10 mouse cellular contexts compared by ENCODE assay signal in genomic region chr12:79055276-79055675, GRCm38 (mm10). TPM values are rescaled to one million over a fixed set of nuclear protein-coding genes. Genes with fewer than 3 reads are reported as not detected.
DNase-seq lines count a peak whose midpoint lies in the region; ATAC-seq and TF ChIP-seq lines count a peak whose summit lies in the region.
"Had no signal": no experiment of that assay in that cellular context is flagged by ENCODE, and none has a peak within 500 bp of the region (broad histone marks: within the 10 kb centered on the region; RNA-seq: fewer than 3 reads in every experiment).

No protein-coding gene starts in this region.

- no peak for TF ChIP-seq CTCF in lung, postnatal 0 days (IDR thresholded peaks at IDR 0.05)
- no peak for TF ChIP-seq CTCF in stomach, postnatal 0 days (IDR thresholded peaks at IDR 0.05; ENCODE audit: low read depth)

- no peak overlapping the region for H3K27ac ChIP-seq in lung, postnatal 0 days (ENCODE audit: low read length)
- H3K27ac ChIP-seq in stomach, postnatal 0 days (replicated peaks) = 0 out of 2 replicates have a peak overlapping the region, but pooled peaks have one; percentile 18
- no peak overlapping the region for H3K27ac ChIP-seq in hindbrain, embryonic 12.5 days
- H3K27ac ChIP-seq: embryonic facial prominence, embryonic 15.5 days; lung, embryonic 15.5 days had no signal

- H3K9ac ChIP-seq in lung, postnatal 0 days (replicated peaks; ENCODE audit: low read depth) = no peak overlapping the region
- no peak overlapping the region for H3K9ac ChIP-seq in stomach, postnatal 0 days (ENCODE audit: low read length)
- H3K9ac ChIP-seq in hindbrain, embryonic 12.5 days = no peak overlapping the region
- H3K9ac ChIP-seq: embryonic facial prominence, embryonic 15.5 days; lung, embryonic 15.5 days had no signal

- H3K4me1 ChIP-seq in lung, postnatal 0 days (ENCODE audit: insufficient read depth, low read depth, low read length) = peaks cover 3% of the 10 kb centered on the region; the same call in 1 of the 2 replicates
- no peaks in the 10 kb centered on the region for H3K4me1 ChIP-seq in stomach, postnatal 0 days (replicated peaks; ENCODE audit: control insufficient read depth, insufficient read depth)
- H3K4me1 ChIP-seq in hindbrain, embryonic 12.5 days = no peaks in the 10 kb centered on the region
- H3K4me1 ChIP-seq: embryonic facial prominence, embryonic 15.5 days; lung, embryonic 15.5 days had no signal

- no peak for TF ChIP-seq EP300 in lung, postnatal 0 days (IDR thresholded peaks at IDR 0.05)
- no peak for TF ChIP-seq EP300 in stomach, postnatal 0 days (optimal IDR thresholded peaks at IDR 0.05)

- peaks cover 11% of the 10 kb centered on the region for H3K36me3 ChIP-seq in lung, postnatal 0 days (ENCODE audit: insufficient read depth, low read length)
- H3K36me3 ChIP-seq in stomach, postnatal 0 days (ENCODE audit: control insufficient read depth, insufficient read depth, low read length) = no peaks in the 10 kb centered on the region; the same call in 1 of the 2 replicates
- H3K36me3 ChIP-seq in hindbrain, embryonic 12.5 days = peaks cover 34% of the 10 kb centered on the region
- H3K36me3 ChIP-seq: embryonic facial prominence, embryonic 15.5 days had no signal

- H3K27me3 ChIP-seq in lung, postnatal 0 days (replicated peaks; ENCODE audit: insufficient read depth, low read length) = no peaks in the 10 kb centered on the region
- H3K27me3 ChIP-seq in stomach, postnatal 0 days (ENCODE audit: control insufficient read depth, insufficient read depth, low read length) = no peaks in the 10 kb centered on the region
- no peaks in the 10 kb centered on the region for H3K27me3 ChIP-seq in hindbrain, embryonic 12.5 days
- H3K27me3 ChIP-seq: embryonic facial prominence, embryonic 15.5 days; lung, embryonic 15.5 days had no signal

- no peak overlapping the region for H3K4me2 ChIP-seq in lung, postnatal 0 days (replicated peaks; ENCODE audit: low read depth, low read length)
- H3K4me2 ChIP-seq in stomach, postnatal 0 days (replicated peaks; ENCODE audit: low read depth) = no peak overlapping the region
- H3K4me2 ChIP-seq in hindbrain, embryonic 12.5 days (replicated peaks) = no peak overlapping the region
- H3K4me2 ChIP-seq: embryonic facial prominence, embryonic 15.5 days; lung, embryonic 15.5 days had no signal

- ATAC-seq in lung, postnatal 0 days = no peak
- ATAC-seq in erythroid progenitor cell, adult 5-6 weeks (replicated peaks; ENCODE audit: low FRiP score, poor library complexity, severe bottlenecking) = 0 out of 2 replicates have a peak, but pooled peaks have one; percentile 51
- peak; percentile 92 for ATAC-seq in stomach, postnatal 0 days (ENCODE audit: low FRiP score, low TSS enrichment)
- ATAC-seq in hindbrain, embryonic 12.5 days (ENCODE audit: low FRiP score) = no peak

- no peak overlapping the region for H3K4me3 ChIP-seq in lung, postnatal 0 days (ENCODE audit: low read depth, low read length)
- no peak overlapping the region for H3K4me3 ChIP-seq in stomach, postnatal 0 days (ENCODE audit: low read depth, low read length)
- H3K4me3 ChIP-seq in hindbrain, embryonic 12.5 days = no peak overlapping the region
- H3K4me3 ChIP-seq: embryonic facial prominence, embryonic 15.5 days; lung, embryonic 15.5 days had no signal

- peak; percentile 8 for DNase-seq in lung, postnatal 10 days
- DNase-seq in lung, postnatal 0 days (ENCODE audit: low spot score) = no peak
- peak; percentile 42 to 56 for DNase-seq in heart, postnatal 36 days
- peak; percentile 87 for DNase-seq in stomach, postnatal 0 days (ENCODE audit: low spot score)
- DNase-seq in ovary, postnatal 36 days (ENCODE audit: low spot score) = no peak
- DNase-seq in retina, embryonic 14.5 days (ENCODE audit: low spot score) = no peak

- intact Hi-C loops in heart, postnatal 36 days (cut with DNase I) = no loop called here

- WGBS in lung, postnatal 0 days = 79% methylated on average over 7 of the region's 7 CpGs
- WGBS in stomach, postnatal 0 days = 81% methylated on average over 7 of the region's 7 CpGs
- WGBS in hindbrain, embryonic 12.5 days = 89% methylated on average over 7 of the region's 7 CpGs

- H3K9me3 ChIP-seq in lung, postnatal 0 days (ENCODE audit: low read length) = no peaks in the 10 kb centered on the region
- no peaks in the 10 kb centered on the region for H3K9me3 ChIP-seq in stomach, postnatal 0 days (ENCODE audit: control insufficient read depth, low read length)
- no peaks in the 10 kb centered on the region for H3K9me3 ChIP-seq in hindbrain, embryonic 12.5 days (replicated peaks)
- H3K9me3 ChIP-seq: embryonic facial prominence, embryonic 15.5 days; lung, embryonic 15.5 days had no signal

RNA-seq across cellular contexts. Expression of gene Plekhh1, which starts 26.3 kb away (rescaled TPM):
- 1.9 and 2.2 TPM in 2 replicates for polyA plus RNA-seq in lung, postnatal 0 days (2015; fragmentation: Nextera tagmentation; extraction: Ambion mirVana)
- not detected in 2 replicates for total RNA-seq in erythroid progenitor cell, adult 5-6 weeks (2015; ENCODE audit: low replicate concordance)
- total RNA-seq in erythroid progenitor cell, adult 5-6 weeks (2017; ENCODE audit: low replicate concordance) = 0.83 TPM in 1 of 2 replicates, not detected in the other
- total RNA-seq in heart, postnatal 36 days (2021) = 1 to 10 TPM; 1.6 to 2.1 TPM
- 6.1 and 6.9 TPM in 2 replicates for polyA plus RNA-seq in stomach, postnatal 0 days (2015; fragmentation: Nextera tagmentation; extraction: Ambion mirVana)
- 4.9 and 5.7 TPM in 2 replicates for polyA plus RNA-seq in hindbrain, embryonic 12.5 days (2016; fragmentation: Nextera tagmentation; extraction: Ambion mirVana)

RNA-seq across cellular contexts. Expression of gene Pigh, which starts 34.2 kb away (rescaled TPM):
- 14.8 and 15.7 TPM in 2 replicates for polyA plus RNA-seq in lung, postnatal 0 days (2015; fragmentation: Nextera tagmentation; extraction: Ambion mirVana)
- 2.1 and 4.0 TPM in 2 replicates for total RNA-seq in erythroid progenitor cell, adult 5-6 weeks (2015; ENCODE audit: low replicate concordance)
- total RNA-seq in erythroid progenitor cell, adult 5-6 weeks (2017; ENCODE audit: low replicate concordance) = 1.7 and 4.6 TPM in 2 replicates
- total RNA-seq in heart, postnatal 36 days (2021) = 1 to 10 TPM; 2.9 to 3.5 TPM
- 18.8 and 20.3 TPM in 2 replicates for polyA plus RNA-seq in stomach, postnatal 0 days (2015; fragmentation: Nextera tagmentation; extraction: Ambion mirVana)
- 27.1 and 28.3 TPM in 2 replicates for polyA plus RNA-seq in hindbrain, embryonic 12.5 days (2016; fragmentation: Nextera tagmentation; extraction: Ambion mirVana)

RNA-seq across cellular contexts. Expression of gene Tmem229b, which starts 47.8 kb away (rescaled TPM):
- 5.1 and 5.3 TPM in 2 replicates for polyA plus RNA-seq in lung, postnatal 0 days (2015; fragmentation: Nextera tagmentation; extraction: Ambion mirVana)
- total RNA-seq in erythroid progenitor cell, adult 5-6 weeks (2015; ENCODE audit: low replicate concordance) = 10.1 and 13.0 TPM in 2 replicates
- total RNA-seq in erythroid progenitor cell, adult 5-6 weeks (2017; ENCODE audit: low replicate concordance) = 3.9 and 4.5 TPM in 2 replicates
- total RNA-seq in heart, postnatal 36 days (2021) = 1 to 10 TPM; 2.6 to 5.4 TPM
- polyA plus RNA-seq in stomach, postnatal 0 days (2015; fragmentation: Nextera tagmentation; extraction: Ambion mirVana) = 4.7 and 4.9 TPM in 2 replicates
- 23.6 and 27.5 TPM in 2 replicates for polyA plus RNA-seq in hindbrain, embryonic 12.5 days (2016; fragmentation: Nextera tagmentation; extraction: Ambion mirVana)

Comparison
In these comparisons a context has a peak if more than half of its experiments do, and no peak if none do; other contexts are left out.
1. DNase-seq: peak in lung, postnatal 10 days (single experiment), heart, postnatal 36 days (2 of 2) and stomach, postnatal 0 days (single experiment); none in lung, postnatal 0 days (single experiment), ovary, postnatal 36 days (single experiment) and retina, embryonic 14.5 days (single experiment).
2. ATAC-seq: peak in erythroid progenitor cell, adult 5-6 weeks (single experiment) and stomach, postnatal 0 days (single experiment); none in lung, postnatal 0 days (single experiment) and hindbrain, embryonic 12.5 days (single experiment).